Mouse (Mus musculus): ENCODE data around the gene Chac1.

- no peak for TF ChIP-seq CEBPB (IDR thresholded peaks at IDR 0.05; ENCODE audit: insufficient read depth, poor library complexity, severe bottlenecking)
- TF ChIP-seq POLR2A (IDR thresholded peaks at IDR 0.05; ENCODE audit: insufficient read length, low read depth) = no peak
- no peak for TF ChIP-seq MAX (IDR thresholded peaks at IDR 0.05; ENCODE audit: low read depth)
These were observed 15.5 kb upstream of the Chac1 start for GRCm38 (mm10) chr2:119335535-119335934.

Measured in myocyte (in vitro differentiated cells).